Mouse (Mus musculus): ENCODE data around the gene Cachd1. TPM values are rescaled to one million over a fixed set of nuclear protein-coding genes. Genes with fewer than 3 reads are reported as not detected.

Gene Cachd1
- polyA plus RNA-seq, 1 experiment, result 6.3 TPM

DNA sequence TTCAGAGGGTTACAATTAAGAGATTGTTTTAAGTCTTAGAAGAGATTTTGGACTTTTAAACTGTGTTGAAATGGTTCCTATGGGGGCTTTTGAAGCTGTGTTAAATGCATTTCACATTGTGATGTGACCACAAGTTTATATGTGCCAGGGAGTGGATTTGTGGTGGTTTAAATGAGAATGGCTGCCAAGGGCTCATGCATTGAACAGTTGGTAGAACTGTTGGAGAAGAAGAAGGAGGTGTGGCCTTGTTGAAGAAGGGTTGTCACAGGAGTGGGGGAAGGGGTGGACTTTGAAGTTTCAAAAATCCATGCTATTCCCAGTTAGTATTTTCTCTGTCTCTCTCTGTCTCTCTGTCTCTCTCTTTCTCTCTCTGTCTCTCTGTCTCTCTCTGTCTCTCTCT is 267.7 kb downstream of the Cachd1 start:
- H3K27me3 ChIP-seq (ENCODE audit: control insufficient read depth, insufficient read depth, low read length, poor library complexity, severe bottlenecking), result no peaks in the 10 kb centered on the region

DNA sequence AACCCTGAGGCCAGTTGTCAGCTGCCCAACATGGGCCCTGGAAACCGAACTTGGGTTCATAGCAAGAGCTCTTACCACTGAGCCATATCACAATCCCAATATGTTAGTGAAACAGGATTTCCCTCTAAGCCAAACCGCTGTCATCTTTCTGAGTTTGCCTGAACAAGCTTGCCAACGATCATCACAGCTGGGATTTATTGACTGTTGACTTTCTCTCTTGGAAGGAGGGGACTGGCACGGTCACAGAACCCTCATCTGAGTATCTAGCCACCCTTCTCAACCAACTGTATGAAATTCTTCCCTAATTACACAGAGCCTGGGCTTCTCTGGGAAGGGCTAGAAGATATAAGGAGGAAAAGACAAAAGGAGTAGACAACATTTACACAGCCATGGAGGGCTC is 270.1 kb downstream of the Cachd1 start:
- TF ChIP-seq CTCF (IDR thresholded peaks at IDR 0.05; ENCODE audit: low read depth, low read length), result no peak
- TF ChIP-seq EP300 (IDR thresholded peaks at IDR 0.05; ENCODE audit: insufficient read depth, low read depth, low read length), result no peak
- no peak for TF ChIP-seq POLR2A (IDR thresholded peaks at IDR 0.05; ENCODE audit: insufficient read depth, low read length)
- H3K4me1 ChIP-seq (ENCODE audit: control insufficient read depth, insufficient read depth, low read length), result no peaks in the 10 kb centered on the region
- no peaks in the 10 kb centered on the region for H3K27me3 ChIP-seq (ENCODE audit: control insufficient read depth, insufficient read depth, low read length, poor library complexity, severe bottlenecking)
- H3K9me3 ChIP-seq (replicated peaks; ENCODE audit: control insufficient read depth, insufficient read depth, low read length, poor library complexity, severe bottlenecking), result no peaks in the 10 kb centered on the region
- H3K27ac ChIP-seq (ENCODE audit: insufficient read depth, low read length), result no peak overlapping the region
- H3K36me3 ChIP-seq (ENCODE audit: control insufficient read depth, insufficient read depth, low read length, poor library complexity, severe bottlenecking), result no peaks in the 10 kb centered on the region
- H3K4me3 ChIP-seq (ENCODE audit: low read depth, low read length), result no peak overlapping the region
- no peak overlapping the region for H3K9ac ChIP-seq (ENCODE audit: low read depth, poor library complexity, severe bottlenecking)

More for the DNA sequence above, 267.7 kb downstream of the Cachd1 start:
- no peak for TF ChIP-seq EP300 (IDR thresholded peaks at IDR 0.05; ENCODE audit: insufficient read depth, low read depth, low read length)
- no peak for TF ChIP-seq CTCF (IDR thresholded peaks at IDR 0.05; ENCODE audit: low read depth, low read length)
- no peak for TF ChIP-seq POLR2A (IDR thresholded peaks at IDR 0.05; ENCODE audit: insufficient read depth, low read length)
- no peak overlapping the region for H3K27ac ChIP-seq (ENCODE audit: insufficient read depth, low read length)
- H3K9me3 ChIP-seq (replicated peaks; ENCODE audit: control insufficient read depth, insufficient read depth, low read length, poor library complexity, severe bottlenecking), result no peaks in the 10 kb centered on the region
- no peak overlapping the region for H3K4me3 ChIP-seq (ENCODE audit: low read depth, low read length)
- H3K36me3 ChIP-seq (ENCODE audit: control insufficient read depth, insufficient read depth, low read length, poor library complexity, severe bottlenecking), result no peaks in the 10 kb centered on the region
- H3K9ac ChIP-seq (ENCODE audit: low read depth, poor library complexity, severe bottlenecking), result no peak overlapping the region
- no peaks in the 10 kb centered on the region for H3K4me1 ChIP-seq (ENCODE audit: control insufficient read depth, insufficient read depth, low read length)

DNA sequence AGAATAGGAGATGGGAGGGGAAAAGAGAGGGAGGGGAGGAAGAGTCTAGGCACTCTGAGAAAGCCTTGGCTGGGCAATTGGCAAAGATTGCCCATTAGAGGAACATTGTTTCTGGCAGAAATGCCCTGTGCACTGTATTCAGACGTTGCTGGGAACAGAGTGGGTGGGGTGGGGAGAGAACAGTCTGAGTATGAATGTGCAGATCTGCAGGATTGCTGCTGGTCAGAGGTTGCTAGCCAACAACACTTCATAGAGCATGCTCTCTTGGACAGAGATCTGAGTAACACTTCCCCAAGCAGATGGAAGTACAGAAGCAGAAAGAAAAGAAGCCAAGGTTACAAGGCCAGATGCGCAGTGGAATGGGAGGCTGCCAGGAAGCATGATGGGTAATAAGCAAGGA is 285.7 kb downstream of the Cachd1 start:
- no peak overlapping the region for H3K9ac ChIP-seq (ENCODE audit: low read depth, poor library complexity, severe bottlenecking)
- H3K4me3 ChIP-seq (ENCODE audit: low read depth, low read length), result no peak overlapping the region
- H3K9me3 ChIP-seq (replicated peaks; ENCODE audit: control insufficient read depth, insufficient read depth, low read length, poor library complexity, severe bottlenecking), result no peaks in the 10 kb centered on the region
- no peaks in the 10 kb centered on the region for H3K27me3 ChIP-seq (ENCODE audit: control insufficient read depth, insufficient read depth, low read length, poor library complexity, severe bottlenecking)
- H3K36me3 ChIP-seq (ENCODE audit: control insufficient read depth, insufficient read depth, low read length, poor library complexity, severe bottlenecking), result no peaks in the 10 kb centered on the region
- TF ChIP-seq CTCF (IDR thresholded peaks at IDR 0.05; ENCODE audit: low read depth, low read length) (no peak), POLR2A (IDR thresholded peaks at IDR 0.05; ENCODE audit: insufficient read depth, low read length) (no peak), EP300 (IDR thresholded peaks at IDR 0.05; ENCODE audit: insufficient read depth, low read depth, low read length) (no peak)
- no peaks in the 10 kb centered on the region for H3K4me1 ChIP-seq (ENCODE audit: control insufficient read depth, insufficient read depth, low read length)
- no peak overlapping the region for H3K27ac ChIP-seq (ENCODE audit: insufficient read depth, low read length)

DNA sequence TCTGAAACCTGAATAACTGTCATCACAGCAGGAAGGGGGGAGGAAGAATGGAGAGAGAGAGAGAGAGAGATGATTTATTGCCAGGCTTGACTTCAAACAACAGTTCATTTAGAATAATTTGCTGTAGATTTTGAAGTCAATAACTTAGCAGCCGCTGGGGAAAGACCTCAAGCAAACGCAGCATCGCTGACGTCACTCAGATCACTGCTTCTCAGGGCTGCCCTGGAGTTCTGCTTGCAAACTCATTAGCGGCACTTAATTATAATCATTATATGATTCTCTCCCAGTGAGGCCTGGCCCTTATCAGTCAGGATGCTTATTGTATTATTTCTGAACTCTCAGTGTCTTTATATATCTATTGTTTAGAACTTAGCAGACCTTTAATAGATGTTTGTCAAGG is 289.9 kb downstream of the Cachd1 start:
- no peaks in the 10 kb centered on the region for H3K36me3 ChIP-seq (ENCODE audit: control insufficient read depth, insufficient read depth, low read length, poor library complexity, severe bottlenecking)
- no peak overlapping the region for H3K27ac ChIP-seq (ENCODE audit: insufficient read depth, low read length)
- H3K27me3 ChIP-seq (ENCODE audit: control insufficient read depth, insufficient read depth, low read length, poor library complexity, severe bottlenecking), result no peaks in the 10 kb centered on the region
- no peak overlapping the region for H3K4me3 ChIP-seq (ENCODE audit: low read depth, low read length)
- H3K9ac ChIP-seq (ENCODE audit: low read depth, poor library complexity, severe bottlenecking), result no peak overlapping the region
- H3K9me3 ChIP-seq (replicated peaks; ENCODE audit: control insufficient read depth, insufficient read depth, low read length, poor library complexity, severe bottlenecking), result no peaks in the 10 kb centered on the region
- TF ChIP-seq EP300 (IDR thresholded peaks at IDR 0.05; ENCODE audit: insufficient read depth, low read depth, low read length), result no peak
- no peak for TF ChIP-seq POLR2A (IDR thresholded peaks at IDR 0.05; ENCODE audit: insufficient read depth, low read length)
- no peak for TF ChIP-seq CTCF (IDR thresholded peaks at IDR 0.05; ENCODE audit: low read depth, low read length)
- no peaks in the 10 kb centered on the region for H3K4me1 ChIP-seq (ENCODE audit: control insufficient read depth, insufficient read depth, low read length)

DNA sequence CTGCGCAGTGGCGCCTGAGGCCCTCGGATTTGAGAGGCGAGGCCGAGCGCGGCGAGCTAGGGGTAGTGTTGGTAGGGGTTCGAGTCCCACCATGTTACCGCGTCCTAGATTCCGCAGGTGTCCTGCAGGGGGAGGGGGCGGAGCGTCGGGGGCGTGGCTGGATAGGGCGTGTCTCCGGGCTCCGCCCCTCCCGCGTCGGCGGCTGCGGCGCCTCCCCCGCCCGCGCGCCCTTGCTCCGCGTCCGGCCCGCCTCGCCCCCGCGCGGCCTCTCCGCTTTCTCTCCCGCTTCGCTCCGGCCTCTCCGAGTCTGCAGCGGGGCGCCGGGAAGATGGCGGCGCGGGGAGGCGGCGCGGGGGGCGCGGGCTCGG is 292.3 kb downstream of the Cachd1 start, which contains the start of gene Raver2:
Gene Raver2, plus strand, starts transcription at position 198 of the 368 bp plus-strand sequence.
- Histone ChIP-seq H3K9me3 (replicated peaks; ENCODE audit: control insufficient read depth, insufficient read depth, low read length, poor library complexity, severe bottlenecking) (no peaks in the 10 kb centered on the region), H3K27ac (ENCODE audit: insufficient read depth, low read length) (no peak within 1 kb of the TSS), H3K4me1 (ENCODE audit: control insufficient read depth, insufficient read depth, low read length) (no peaks in the 10 kb centered on the region), H3K4me3 (ENCODE audit: low read depth, low read length) (peak within 1 kb of the TSS; percentile 94), H3K9ac (ENCODE audit: low read depth, poor library complexity, severe bottlenecking) (peak within 1 kb of the TSS; percentile 80), H3K27me3 (ENCODE audit: control insufficient read depth, insufficient read depth, low read length, poor library complexity, severe bottlenecking) (no peaks in the 10 kb centered on the region), H3K36me3 (ENCODE audit: control insufficient read depth, insufficient read depth, low read length, poor library complexity, severe bottlenecking) (no peaks in the 10 kb centered on the region)
- no peak for TF ChIP-seq POLR2A (IDR thresholded peaks at IDR 0.05; ENCODE audit: insufficient read depth, low read length)
- TF ChIP-seq CTCF (IDR thresholded peaks at IDR 0.05; ENCODE audit: low read depth, low read length), result no peak
- TF ChIP-seq EP300 (IDR thresholded peaks at IDR 0.05; ENCODE audit: insufficient read depth, low read depth, low read length), result no peak

DNA sequence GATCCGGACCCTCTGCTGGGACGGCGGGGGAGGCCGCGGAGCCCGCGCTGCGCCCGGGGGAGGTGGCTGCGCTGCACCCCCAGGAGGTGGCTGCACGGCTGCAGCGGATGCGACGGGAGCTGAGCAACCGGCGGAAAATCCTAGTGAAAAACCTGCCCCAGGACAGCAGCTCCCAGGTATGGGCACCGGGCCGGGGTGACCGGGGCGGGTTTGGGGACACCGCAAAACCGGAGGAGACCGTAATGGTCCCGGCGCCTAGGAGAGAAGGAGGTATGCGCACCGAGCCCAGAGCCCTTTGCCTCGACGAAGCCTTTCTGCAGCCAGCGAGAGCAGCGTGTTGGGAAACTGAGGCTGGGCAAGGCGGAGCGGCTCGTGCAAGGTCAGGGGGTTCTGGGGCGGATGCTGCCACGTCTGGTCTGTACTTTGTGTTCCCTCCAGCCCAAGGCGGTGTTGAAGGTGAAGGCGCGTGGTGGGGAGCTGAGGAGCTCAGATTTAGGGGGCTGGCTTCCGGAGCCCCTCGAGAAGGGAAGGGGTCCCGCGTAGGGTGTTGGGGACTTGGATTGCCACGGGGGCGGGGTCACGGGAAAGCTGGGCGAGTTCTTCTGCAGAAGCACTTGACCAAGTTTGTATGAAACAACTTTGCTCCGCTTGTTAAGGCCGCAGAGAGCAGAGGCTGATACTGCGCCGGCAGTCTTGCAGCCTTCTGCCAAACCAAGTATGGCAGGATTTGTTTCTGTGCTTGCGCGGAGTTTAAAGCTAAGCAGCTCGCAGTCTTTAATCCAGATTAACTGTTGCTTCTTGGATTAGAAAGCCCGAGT is 292.9 kb downstream of the Cachd1 start:
- H3K36me3 ChIP-seq (ENCODE audit: control insufficient read depth, insufficient read depth, low read length, poor library complexity, severe bottlenecking), result no peaks in the 10 kb centered on the region
- H3K9me3 ChIP-seq (replicated peaks; ENCODE audit: control insufficient read depth, insufficient read depth, low read length, poor library complexity, severe bottlenecking), result no peaks in the 10 kb centered on the region
- peak overlapping the region; percentile 94 for H3K4me3 ChIP-seq (ENCODE audit: low read depth, low read length)
- no peaks in the 10 kb centered on the region for H3K27me3 ChIP-seq (ENCODE audit: control insufficient read depth, insufficient read depth, low read length, poor library complexity, severe bottlenecking)
- no peaks in the 10 kb centered on the region for H3K4me1 ChIP-seq (ENCODE audit: control insufficient read depth, insufficient read depth, low read length)
- H3K9ac ChIP-seq (ENCODE audit: low read depth, poor library complexity, severe bottlenecking), result peak overlapping the region; percentile 80
- TF ChIP-seq POLR2A (IDR thresholded peaks at IDR 0.05; ENCODE audit: insufficient read depth, low read length) (no peak), EP300 (IDR thresholded peaks at IDR 0.05; ENCODE audit: insufficient read depth, low read depth, low read length) (no peak), CTCF (IDR thresholded peaks at IDR 0.05; ENCODE audit: low read depth, low read length) (no peak)
- no peak overlapping the region for H3K27ac ChIP-seq (ENCODE audit: insufficient read depth, low read length)
